Mouse (Mus musculus) forebrain, embryonic 15.5 days (tissue): ENCODE results near the gene Zwilch. TPM values are rescaled to one million over a fixed set of nuclear protein-coding genes. Genes with fewer than 3 reads are reported as not detected.

Source experiments
- ATAC-seq: fragments of 200-750 bp; cut with Nextera tagmentation; replicated peaks from 2 replicates; pipeline ENCODE4 v1.8.0; 2017; ENCODE audit warnings: mild to moderate bottlenecking, moderate TSS enrichment, moderate library complexity
- H3K27ac ChIP-seq: fragments of 300-500 bp; sonication (generic); replicated peaks from 2 replicates; pipeline ENCODE4 v1.5.1; 2015; ENCODE audit warnings: mild to moderate bottlenecking, inconsistent platforms
- H3K27me3 ChIP-seq: fragments of 300-500 bp; sonication (generic); 2 replicates; pipeline ENCODE4 v1.6.1; 2015; ENCODE audit warnings: inconsistent platforms
- H3K36me3 ChIP-seq: fragments of 300-500 bp; sonication (generic); 2 replicates; pipeline ENCODE4 v1.6.1; 2015; ENCODE audit warnings: mild to moderate bottlenecking, inconsistent platforms
- H3K4me1 ChIP-seq: fragments of 300-500 bp; sonication (generic); 2 replicates; pipeline ENCODE4 v1.6.1; 2015; ENCODE audit warnings: inconsistent platforms
- H3K4me2 ChIP-seq: fragments of 300-500 bp; sonication (generic); replicated peaks from 2 replicates; pipeline ENCODE4 v1.6.1; 2015; ENCODE audit warnings: mild to moderate bottlenecking, inconsistent platforms
- H3K4me3 ChIP-seq: fragments of 300-500 bp; sonication (generic); 2 replicates; pipeline ENCODE4 v1.5.1; 2015; ENCODE audit warnings: mild to moderate bottlenecking, inconsistent platforms
- H3K9ac ChIP-seq: fragments of 300-500 bp; sonication (generic); replicated peaks from 2 replicates; pipeline ENCODE4 v1.6.1; 2015; ENCODE audit warnings: mild to moderate bottlenecking, inconsistent platforms
- H3K9me3 ChIP-seq: fragments of 300-500 bp; sonication (generic); 2 replicates; pipeline ENCODE4 v1.6.1; 2016; ENCODE audit warnings: inconsistent platforms
- WGBS: fragments of 180-500 bp; shearing (Covaris S2); methylation state at CpG from one replicate; pipeline ENCODE4 v1.1.7; 2015; ENCODE audit warnings: mixed read lengths; 5-methylcytosine and 5-hydroxymethylcytosine counted together
- polyA plus RNA-seq: library from polyadenylated mRNA; unstranded; fragments of >200 nt; fragmentation: Nextera tagmentation; extraction: Ambion mirVana; gene quantifications from 2 replicates; pipeline ENCODE4 v1.2.1, GENCODE M21; 2015

The Zwilch gene
- polyA plus RNA-seq, 1 experiment from 2014 or later = 8.8 TPM

DNA sequence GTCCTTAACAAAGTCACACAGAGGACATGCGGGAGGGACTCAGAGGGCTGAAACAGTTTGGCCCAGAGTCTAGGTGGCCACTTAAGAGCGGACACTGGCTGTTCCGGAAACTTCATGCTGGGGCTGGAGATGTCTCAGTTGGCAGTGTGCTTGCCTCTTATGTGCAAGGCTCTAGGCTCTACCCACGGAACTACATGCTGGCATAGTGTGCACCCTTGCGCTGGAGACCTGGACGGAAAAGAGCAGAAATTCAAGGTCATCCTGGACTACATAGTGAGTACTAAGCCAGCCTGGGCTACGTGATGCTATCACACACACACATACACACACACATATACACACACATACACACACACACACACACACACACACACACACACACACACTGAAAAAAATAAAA, 84.6 kb downstream of the Zwilch start:
- H3K36me3 ChIP-seq = no peaks in the 10 kb centered on the region
- no peak overlapping the region for H3K4me2 ChIP-seq
- no peaks in the 10 kb centered on the region for H3K27me3 ChIP-seq
- no peak overlapping the region for H3K9ac ChIP-seq
- ATAC-seq = no peak
- H3K27ac ChIP-seq = no peak overlapping the region
- H3K9me3 ChIP-seq = no peaks in the 10 kb centered on the region
- H3K4me3 ChIP-seq = no peak overlapping the region
- WGBS = 90% methylated on average over 7 of the region's 7 CpGs
- peaks cover 14% of the 10 kb centered on the region for H3K4me1 ChIP-seq

DNA sequence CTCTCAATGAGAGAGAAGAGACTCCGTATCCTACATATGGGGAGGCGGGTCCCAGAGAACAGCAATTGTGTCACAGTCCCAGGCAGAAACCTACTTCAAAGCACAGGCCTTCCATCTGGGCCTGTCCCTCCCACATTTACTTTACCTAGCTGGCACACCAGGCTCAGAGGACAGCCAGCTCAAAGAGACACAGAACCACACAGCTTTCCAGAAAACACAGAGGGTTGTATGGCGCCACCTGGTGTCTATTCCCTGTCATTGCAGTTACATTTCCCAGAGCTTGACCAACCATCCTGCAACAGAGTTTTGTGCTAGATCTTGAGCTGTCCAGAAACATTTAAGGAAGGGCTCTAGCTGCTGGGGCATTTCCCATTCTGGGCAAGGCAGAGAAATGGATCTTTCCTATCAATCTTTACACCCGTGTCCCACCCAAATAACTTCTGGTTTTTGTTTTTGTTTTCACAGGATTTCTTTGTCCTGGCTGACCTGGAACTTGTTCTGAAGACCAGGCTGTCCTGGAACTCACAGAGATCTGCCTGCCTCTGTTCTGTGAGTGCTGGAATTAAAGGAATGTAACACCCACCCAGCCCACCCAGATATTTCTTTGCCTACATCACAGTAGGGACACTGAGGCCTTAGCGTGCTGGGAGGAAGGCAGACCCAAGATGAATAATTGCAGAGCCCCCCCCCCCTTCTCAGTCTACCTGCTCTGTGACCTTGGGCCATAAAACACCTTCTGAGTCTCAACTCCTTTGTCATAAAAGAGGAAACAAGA, 85.3 kb downstream of the Zwilch start:
- no peak; the same call in 1 of the 2 replicates for ATAC-seq
- 46% methylated on average over 5 of the region's 5 CpGs for WGBS

More for the DNA sequence above, 85.3 kb downstream of the Zwilch start:
- H3K27ac ChIP-seq = no peak overlapping the region
- no peaks in the 10 kb centered on the region for H3K36me3 ChIP-seq
- peaks cover 14% of the 10 kb centered on the region for H3K4me1 ChIP-seq
- no peak overlapping the region for H3K9ac ChIP-seq
- no peaks in the 10 kb centered on the region for H3K9me3 ChIP-seq
- no peaks in the 10 kb centered on the region for H3K27me3 ChIP-seq
- no peak overlapping the region for H3K4me3 ChIP-seq
- H3K4me2 ChIP-seq = no peak overlapping the region

Other genes with a start within 250 kb of the Zwilch start
- 2.0 and 2.4 TPM in 2 replicates for gene Smad6, start 151.0 kb downstream of the Zwilch start, polyA plus RNA-seq
- gene Lctl, start 56.0 kb downstream of the Zwilch start, polyA plus RNA-seq = not detected in 2 replicates
- gene Rpl4, start 271 bp upstream of the Zwilch start, polyA plus RNA-seq = 734 and 758 TPM in 2 replicates
- gene Snapc5, start 6.2 kb upstream of the Zwilch start, polyA plus RNA-seq = 35.4 and 39.0 TPM in 2 replicates
- gene Uchl4, start 62.1 kb upstream of the Zwilch start, polyA plus RNA-seq = 1.8 and 2.0 TPM in 2 replicates
- gene Map2k1, start 80.5 kb upstream of the Zwilch start, polyA plus RNA-seq = 46.0 and 47.8 TPM in 2 replicates
- 130 TPM in 2 replicates for gene Tipin, start 108.5 kb upstream of the Zwilch start, polyA plus RNA-seq
- gene Dis3l, start 168.2 kb upstream of the Zwilch start, polyA plus RNA-seq = 23.4 and 23.7 TPM in 2 replicates
- 8.8 and 9.0 TPM in 2 replicates for gene Megf11, start 212.5 kb upstream of the Zwilch start, polyA plus RNA-seq